Mouse (Mus musculus): ENCODE measurements around the gene Gstm5. TPM values are rescaled to one million over a fixed set of nuclear protein-coding genes. Genes with fewer than 3 reads are reported as not detected.
"Not testable (repeated sequence)": the region's sequence is repeated elsewhere in the genome, so short reads cannot be mapped to it uniquely, and the experiment has no call there.

The Gstm5 gene
- polyA plus RNA-seq, 1 experiment from 2014 or later: 14.9 TPM

GRCm38 (mm10) chr3:107873335-107874251 is 22.0 kb upstream of the Gstm5 start:
- DNase-seq (ENCODE audit: low spot score): no peak

GRCm38 (mm10) chr3:107875231-107875630 is 20.4 kb upstream of the Gstm5 start:
- DNase-seq (ENCODE audit: low spot score): no peak

- DNase-seq (ENCODE audit: low spot score): no peak
Observed at GRCm38 (mm10) chr3:107877005-107877404, 18.6 kb upstream of the Gstm5 start, which contains the start of gene Eps8l3. TSS of gene Eps8l3 (plus strand) at chr3:107877229.

GRCm38 (mm10) chr3:107877747-107878736 is 17.6 kb upstream of the Gstm5 start:
- no peak for DNase-seq (ENCODE audit: low spot score)

GRCm38 (mm10) chr3:107887674-107888495 is 7.7 kb upstream of the Gstm5 start:
- DNase-seq (ENCODE audit: low spot score): no peak

GRCm38 (mm10) chr3:107889236-107889635 is 6.4 kb upstream of the Gstm5 start:
- not testable (repeated sequence) for DNase-seq (ENCODE audit: low spot score)

- no peak for DNase-seq (ENCODE audit: low spot score)
Observed at GRCm38 (mm10) chr3:107895194-107895719, 364 bp upstream of the Gstm5 start.

GRCm38 (mm10) chr3:107898691-107899090 is 3.1 kb downstream of the Gstm5 start:
- no peak for DNase-seq (ENCODE audit: low spot score)

GRCm38 (mm10) chr3:107900955-107901673 is 5.5 kb downstream of the Gstm5 start:
- no peak for DNase-seq (ENCODE audit: low spot score)

- DNase-seq (ENCODE audit: low spot score): no peak
Observed at GRCm38 (mm10) chr3:107905942-107906341, 10.3 kb downstream of the Gstm5 start.

GRCm38 (mm10) chr3:107916674-107917073 is 21.1 kb downstream of the Gstm5 start:
- DNase-seq (ENCODE audit: low spot score): no peak

GRCm38 (mm10) chr3:107917097-107917496 is 21.5 kb downstream of the Gstm5 start:
- no peak for DNase-seq (ENCODE audit: low spot score)

GRCm38 (mm10) chr3:107917783-107918408 is 22.3 kb downstream of the Gstm5 start:
- DNase-seq (ENCODE audit: low spot score): peak; percentile 53

- DNase-seq (ENCODE audit: low spot score): no peak
Observed at GRCm38 (mm10) chr3:107920348-107920747, 24.7 kb downstream of the Gstm5 start.

GRCm38 (mm10) chr3:107925335-107925734 is 29.7 kb downstream of the Gstm5 start:
- DNase-seq (ENCODE audit: low spot score): no peak

GRCm38 (mm10) chr3:107927841-107928240 is 32.2 kb downstream of the Gstm5 start:
- DNase-seq (ENCODE audit: low spot score): no peak

- DNase-seq (ENCODE audit: low spot score): no peak
Observed at GRCm38 (mm10) chr3:107928691-107929090, 33.1 kb downstream of the Gstm5 start.

GRCm38 (mm10) chr3:107929243-107929642 is 33.6 kb downstream of the Gstm5 start:
- DNase-seq (ENCODE audit: low spot score): no peak

- no peak for DNase-seq (ENCODE audit: low spot score)
Observed at GRCm38 (mm10) chr3:107929731-107930130, 34.1 kb downstream of the Gstm5 start.

All from thymus, postnatal 0 days (tissue).